Mouse (Mus musculus): ENCODE results near the gene Atf7ip2. TPM values are rescaled to one million over a fixed set of nuclear protein-coding genes. Genes with fewer than 3 reads are reported as not detected.
"Not testable (repeated sequence)": the region's sequence is repeated elsewhere in the genome, so short reads cannot be mapped to it uniquely, and the experiment has no call there.

Atf7ip2 gene
- polyA plus RNA-seq, 1 experiment: 0.03 TPM

- 83% methylated on average over 1 of the region's 1 CpGs for WGBS
- no peak overlapping the region for H3K27ac ChIP-seq (ENCODE audit: insufficient read depth, low read length)
- H3K4me3 ChIP-seq (replicated peaks; ENCODE audit: insufficient read depth, low read depth, low read length): no peak overlapping the region
- no peaks in the 10 kb centered on the region for H3K27me3 ChIP-seq (ENCODE audit: control insufficient read depth, insufficient read depth, low read length)
- H3K4me1 ChIP-seq (ENCODE audit: control insufficient read depth, insufficient read depth, low read length): no peaks in the 10 kb centered on the region
- TF ChIP-seq CTCF (IDR thresholded peaks at IDR 0.05; ENCODE audit: borderline replicate concordance, insufficient read depth, low read depth, low read length) (no peak), POLR2A (IDR thresholded peaks at IDR 0.05; ENCODE audit: borderline replicate concordance, insufficient read depth, low read length) (no peak)
- DNase-seq: no peak
These were observed 16.3 kb downstream of the Atf7ip2 start for GRCm38 (mm10) chr16:10208777-10209176.

- not testable (repeated sequence) for H3K27ac ChIP-seq (ENCODE audit: insufficient read depth, low read length); H3K4me3 ChIP-seq (replicated peaks; ENCODE audit: insufficient read depth, low read depth, low read length); H3K4me1 ChIP-seq (ENCODE audit: control insufficient read depth, insufficient read depth, low read length); H3K27me3 ChIP-seq (ENCODE audit: control insufficient read depth, insufficient read depth, low read length); DNase-seq
- WGBS: 95% methylated on average over 1 of the region's 1 CpGs
These were observed 23.9 kb downstream of the Atf7ip2 start for GRCm38 (mm10) chr16:10216366-10216765.

GRCm38 (mm10) chr16:10217020-10217419, 24.5 kb downstream of the Atf7ip2 start:
- 84% methylated on average over 2 of the region's 2 CpGs for WGBS
- H3K4me1 ChIP-seq (ENCODE audit: control insufficient read depth, insufficient read depth, low read length); H3K27me3 ChIP-seq (ENCODE audit: control insufficient read depth, insufficient read depth, low read length); H3K4me3 ChIP-seq (replicated peaks; ENCODE audit: insufficient read depth, low read depth, low read length); DNase-seq; H3K27ac ChIP-seq (ENCODE audit: insufficient read depth, low read length): not testable (repeated sequence)

- H3K27ac ChIP-seq (ENCODE audit: insufficient read depth, low read length): no peak overlapping the region
- WGBS: 36% methylated on average over 2 of the region's 2 CpGs
- H3K27me3 ChIP-seq (ENCODE audit: control insufficient read depth, insufficient read depth, low read length): no peaks in the 10 kb centered on the region
- H3K4me3 ChIP-seq (replicated peaks; ENCODE audit: insufficient read depth, low read depth, low read length): no peak overlapping the region
- TF ChIP-seq POLR2A (IDR thresholded peaks at IDR 0.05; ENCODE audit: borderline replicate concordance, insufficient read depth, low read length) (no peak), CTCF (IDR thresholded peaks at IDR 0.05; ENCODE audit: borderline replicate concordance, insufficient read depth, low read depth, low read length) (no peak)
- DNase-seq: no peak
- no peaks in the 10 kb centered on the region for H3K4me1 ChIP-seq (ENCODE audit: control insufficient read depth, insufficient read depth, low read length)
These were observed 34.8 kb downstream of the Atf7ip2 start for GRCm38 (mm10) chr16:10227361-10227760.

GRCm38 (mm10) chr16:10236601-10237000, 44.1 kb downstream of the Atf7ip2 start:
- H3K4me3 ChIP-seq (replicated peaks; ENCODE audit: insufficient read depth, low read depth, low read length): no peak overlapping the region
- no peak overlapping the region for H3K27ac ChIP-seq (ENCODE audit: insufficient read depth, low read length)
- DNase-seq: peak in 1 of 2 experiments; percentile 5
- no peaks in the 10 kb centered on the region for H3K4me1 ChIP-seq (ENCODE audit: control insufficient read depth, insufficient read depth, low read length)
- H3K27me3 ChIP-seq (ENCODE audit: control insufficient read depth, insufficient read depth, low read length): no peaks in the 10 kb centered on the region
- TF ChIP-seq POLR2A (IDR thresholded peaks at IDR 0.05; ENCODE audit: borderline replicate concordance, insufficient read depth, low read length) (no peak), CTCF (IDR thresholded peaks at IDR 0.05; ENCODE audit: borderline replicate concordance, insufficient read depth, low read depth, low read length) (no peak)

- H3K4me1 ChIP-seq (ENCODE audit: control insufficient read depth, insufficient read depth, low read length): no peaks in the 10 kb centered on the region
- H3K27ac ChIP-seq (ENCODE audit: insufficient read depth, low read length): no peak overlapping the region
- DNase-seq: no peak
- TF ChIP-seq CTCF (IDR thresholded peaks at IDR 0.05; ENCODE audit: borderline replicate concordance, insufficient read depth, low read depth, low read length): no peak
- TF ChIP-seq POLR2A (IDR thresholded peaks at IDR 0.05; ENCODE audit: borderline replicate concordance, insufficient read depth, low read length): no peak
- no peak overlapping the region for H3K4me3 ChIP-seq (replicated peaks; ENCODE audit: insufficient read depth, low read depth, low read length)
- WGBS: 6% methylated on average over 1 of the region's 1 CpGs
- no peaks in the 10 kb centered on the region for H3K27me3 ChIP-seq (ENCODE audit: control insufficient read depth, insufficient read depth, low read length)
These were observed 61.5 kb downstream of the Atf7ip2 start for GRCm38 (mm10) chr16:10253993-10254392.

GRCm38 (mm10) chr16:10272256-10272655, 79.7 kb downstream of the Atf7ip2 start:
- H3K4me1 ChIP-seq (ENCODE audit: control insufficient read depth, insufficient read depth, low read length): no peaks in the 10 kb centered on the region
- WGBS: 17% methylated on average over 3 of the region's 3 CpGs
- no peak overlapping the region for H3K4me3 ChIP-seq (replicated peaks; ENCODE audit: insufficient read depth, low read depth, low read length)
- H3K27ac ChIP-seq (ENCODE audit: insufficient read depth, low read length): no peak overlapping the region
- peak; percentile 43 to 44 for DNase-seq
- H3K27me3 ChIP-seq (ENCODE audit: control insufficient read depth, insufficient read depth, low read length): no peaks in the 10 kb centered on the region
- TF ChIP-seq POLR2A (IDR thresholded peaks at IDR 0.05; ENCODE audit: borderline replicate concordance, insufficient read depth, low read length) (no peak), CTCF (IDR thresholded peaks at IDR 0.05; ENCODE audit: borderline replicate concordance, insufficient read depth, low read depth, low read length) (peak; percentile 34; the same call in 1 of the 2 replicates)

- Histone ChIP-seq H3K27ac (ENCODE audit: insufficient read depth, low read length) (no peak overlapping the region), H3K4me1 (ENCODE audit: control insufficient read depth, insufficient read depth, low read length) (no peaks in the 10 kb centered on the region), H3K4me3 (replicated peaks; ENCODE audit: insufficient read depth, low read depth, low read length) (no peak overlapping the region), H3K27me3 (ENCODE audit: control insufficient read depth, insufficient read depth, low read length) (no peaks in the 10 kb centered on the region)
- 78% methylated on average over 4 of the region's 4 CpGs for WGBS
- DNase-seq: no peak
- no peak for TF ChIP-seq POLR2A (IDR thresholded peaks at IDR 0.05; ENCODE audit: borderline replicate concordance, insufficient read depth, low read length)
- no peak for TF ChIP-seq CTCF (IDR thresholded peaks at IDR 0.05; ENCODE audit: borderline replicate concordance, insufficient read depth, low read depth, low read length)
These were observed 82.0 kb downstream of the Atf7ip2 start for GRCm38 (mm10) chr16:10274465-10274864.

GRCm38 (mm10) chr16:10276778-10277177, 84.3 kb downstream of the Atf7ip2 start:
- DNase-seq; H3K4me1 ChIP-seq (ENCODE audit: control insufficient read depth, insufficient read depth, low read length); H3K27ac ChIP-seq (ENCODE audit: insufficient read depth, low read length); H3K27me3 ChIP-seq (ENCODE audit: control insufficient read depth, insufficient read depth, low read length); H3K4me3 ChIP-seq (replicated peaks; ENCODE audit: insufficient read depth, low read depth, low read length): not testable (repeated sequence)
- whole genome bisulfite sequencing: 80% methylated on average over 5 of the region's 5 CpGs
